Mouse (Mus musculus): ENCODE measurements around the gene Tmem109.

GRCm38 (mm10) chr19:10904927-10905727, 23.3 kb upstream of the Tmem109 start:
- TF ChIP-seq CTCF (IDR thresholded peaks at IDR 0.05; ENCODE audit: low read depth) (no peak), EP300 (IDR thresholded peaks at IDR 0.05; ENCODE audit: low read depth) (no peak)
